Mouse (Mus musculus): Measurements from ENCODE around the gene Shb. TPM values are rescaled to one million over a fixed set of nuclear protein-coding genes. Genes with fewer than 3 reads are reported as not detected.

Gene Shb
- polyA plus RNA-seq, 2 experiments, result 5.0 to 8.8 TPM

DNA sequence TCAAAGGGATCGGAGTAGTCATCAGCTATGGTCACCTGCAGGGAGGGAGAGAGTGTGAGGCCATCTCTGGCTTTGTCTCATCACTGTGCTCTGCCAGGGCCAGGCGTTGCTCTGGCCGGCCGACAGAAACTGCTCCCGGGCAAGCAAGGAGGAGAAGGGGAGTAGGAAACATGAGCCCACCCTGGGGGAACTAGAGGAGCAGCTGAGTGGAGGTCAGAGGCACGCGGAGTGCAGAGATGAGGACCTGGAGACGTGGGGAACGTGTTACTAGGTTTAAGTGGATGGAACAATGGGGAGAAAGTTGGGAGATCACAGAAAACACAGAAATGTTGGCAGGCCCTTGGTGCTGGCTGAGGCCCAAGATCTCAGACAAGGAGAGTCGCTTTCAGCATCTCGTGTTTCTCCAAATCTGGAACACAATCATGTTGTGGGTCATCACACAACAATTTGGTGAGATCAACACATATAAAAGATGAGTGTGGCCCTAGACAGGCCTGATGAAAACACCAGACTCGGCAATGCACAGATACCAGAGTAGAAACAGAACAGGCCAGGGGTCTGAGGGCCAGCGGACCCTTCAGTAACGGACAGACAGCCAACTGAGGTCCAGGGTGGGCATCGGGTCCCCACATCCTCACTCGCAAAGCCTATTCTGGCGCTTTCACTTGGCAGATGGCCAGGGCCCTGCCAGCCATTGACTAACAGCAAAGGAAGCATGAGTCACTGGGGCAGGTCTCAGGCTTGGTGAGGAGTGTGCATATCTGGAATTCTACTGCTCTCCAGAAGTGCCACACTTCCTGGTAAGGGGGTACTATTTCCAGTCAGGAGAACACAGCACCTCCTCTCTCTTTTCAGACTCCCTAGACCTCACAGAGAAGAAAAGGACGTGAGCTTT lies 42.9 kb downstream of the Shb start:
- H3K4me3 ChIP-seq (ENCODE audit: insufficient read depth in 1 of 2, low read depth in 2 of 2, low read length in 2 of 2), result no peak overlapping the region
- WGBS (ENCODE audit: insufficient replicate concordance), result 66% methylated on average over 18 of the region's 18 CpGs
- no peaks in the 10 kb centered on the region for H3K9me3 ChIP-seq (ENCODE audit: control insufficient read depth, low read length)
- TF ChIP-seq EP300 (IDR thresholded peaks at IDR 0.05; ENCODE audit: low read depth), result no peak
- no peak for TF ChIP-seq CTCF (IDR thresholded peaks at IDR 0.05; ENCODE audit: low read depth)
- no peak overlapping the region for H3K4me2 ChIP-seq (ENCODE audit: low read depth)
- H3K27me3 ChIP-seq (ENCODE audit: control insufficient read depth, insufficient read depth, low read length), result no peaks in the 10 kb centered on the region
- ATAC-seq (ENCODE audit: insufficient read depth) (no peak), DNase-seq (ENCODE audit: low read depth in 3 of 3, low spot score in 3 of 3) (no peak)
- no peaks in the 10 kb centered on the region; the same call in 1 of the 2 replicates for H3K36me3 ChIP-seq (replicated peaks; ENCODE audit: control insufficient read depth, insufficient read depth, low read depth)
- H3K27ac ChIP-seq, result no peak overlapping the region; the same call in 1 of the 2 replicates
- peaks cover 62 to 77% of the 10 kb centered on the region in 2 experiments for H3K4me1 ChIP-seq (replicated peaks; ENCODE audit: control insufficient read depth in 2 of 2, insufficient read depth in 2 of 2, low read length in 1 of 2)
- no peak overlapping the region for H3K9ac ChIP-seq (replicated peaks)

DNA sequence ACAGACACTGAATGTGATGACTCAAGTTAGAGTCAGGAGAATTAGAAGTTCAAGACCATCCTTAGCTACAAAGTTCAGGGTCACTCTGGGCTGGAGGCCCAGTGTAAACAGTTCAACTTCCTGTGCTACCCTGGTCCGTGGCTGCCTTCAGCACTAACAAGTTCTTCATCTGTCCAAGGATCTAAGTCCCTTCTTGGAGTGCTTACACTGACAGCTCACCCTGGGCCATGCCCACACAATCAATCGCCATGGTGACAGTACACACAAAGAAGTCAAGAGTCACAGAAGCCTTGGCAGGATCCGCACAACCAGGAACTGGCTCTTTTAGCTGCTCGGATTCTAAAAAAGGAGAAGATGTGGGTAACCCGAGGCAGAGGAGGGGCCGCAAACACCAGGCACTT lies 44.6 kb downstream of the Shb start:
- Histone ChIP-seq H3K9ac (replicated peaks) (no peak overlapping the region), H3K36me3 (replicated peaks; ENCODE audit: control insufficient read depth, insufficient read depth, low read depth) (no peaks in the 10 kb centered on the region; the same call in 1 of the 2 replicates), H3K27me3 (ENCODE audit: control insufficient read depth, insufficient read depth, low read length) (no peaks in the 10 kb centered on the region), H3K9me3 (ENCODE audit: control insufficient read depth, low read length) (no peaks in the 10 kb centered on the region), H3K4me1 (replicated peaks; ENCODE audit: control insufficient read depth in 2 of 2, insufficient read depth in 2 of 2, low read length in 1 of 2) (peaks cover 61 to 76% of the 10 kb centered on the region in 2 experiments), H3K4me3 (ENCODE audit: insufficient read depth in 1 of 2, low read depth in 2 of 2, low read length in 2 of 2) (no peak overlapping the region), H3K27ac (no peak overlapping the region), H3K4me2 (ENCODE audit: low read depth) (no peak overlapping the region)
- 28% methylated on average over 6 of the region's 6 CpGs for WGBS (ENCODE audit: insufficient replicate concordance)
- no peak for DNase-seq (ENCODE audit: low read depth in 3 of 3, low spot score in 3 of 3)
- no peak for ATAC-seq (ENCODE audit: insufficient read depth)
- TF ChIP-seq CTCF (IDR thresholded peaks at IDR 0.05; ENCODE audit: low read depth), result no peak
- no peak for TF ChIP-seq EP300 (IDR thresholded peaks at IDR 0.05; ENCODE audit: low read depth)

DNA sequence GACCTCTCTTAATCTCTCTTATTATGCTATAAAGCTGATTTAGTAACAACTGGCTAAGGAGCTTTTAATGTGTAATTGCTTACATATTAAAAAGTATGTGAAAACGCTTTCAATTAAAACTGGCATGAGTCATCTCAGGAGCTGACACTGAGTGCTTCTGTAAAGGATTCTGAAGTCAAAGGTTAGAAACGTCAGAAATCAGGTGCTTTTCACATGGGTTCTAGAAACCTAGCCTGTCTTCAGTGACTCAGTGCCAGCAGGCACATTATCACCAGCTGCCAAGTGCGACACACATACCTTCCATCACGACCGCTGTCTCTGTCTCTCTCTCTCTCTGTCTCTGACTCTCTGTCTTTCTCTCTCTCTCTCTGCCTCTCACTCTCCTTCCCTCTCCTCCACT lies 47.2 kb downstream of the Shb start:
- no peak overlapping the region; the same call in 1 of the 2 replicates for H3K9ac ChIP-seq (replicated peaks)

DNA sequence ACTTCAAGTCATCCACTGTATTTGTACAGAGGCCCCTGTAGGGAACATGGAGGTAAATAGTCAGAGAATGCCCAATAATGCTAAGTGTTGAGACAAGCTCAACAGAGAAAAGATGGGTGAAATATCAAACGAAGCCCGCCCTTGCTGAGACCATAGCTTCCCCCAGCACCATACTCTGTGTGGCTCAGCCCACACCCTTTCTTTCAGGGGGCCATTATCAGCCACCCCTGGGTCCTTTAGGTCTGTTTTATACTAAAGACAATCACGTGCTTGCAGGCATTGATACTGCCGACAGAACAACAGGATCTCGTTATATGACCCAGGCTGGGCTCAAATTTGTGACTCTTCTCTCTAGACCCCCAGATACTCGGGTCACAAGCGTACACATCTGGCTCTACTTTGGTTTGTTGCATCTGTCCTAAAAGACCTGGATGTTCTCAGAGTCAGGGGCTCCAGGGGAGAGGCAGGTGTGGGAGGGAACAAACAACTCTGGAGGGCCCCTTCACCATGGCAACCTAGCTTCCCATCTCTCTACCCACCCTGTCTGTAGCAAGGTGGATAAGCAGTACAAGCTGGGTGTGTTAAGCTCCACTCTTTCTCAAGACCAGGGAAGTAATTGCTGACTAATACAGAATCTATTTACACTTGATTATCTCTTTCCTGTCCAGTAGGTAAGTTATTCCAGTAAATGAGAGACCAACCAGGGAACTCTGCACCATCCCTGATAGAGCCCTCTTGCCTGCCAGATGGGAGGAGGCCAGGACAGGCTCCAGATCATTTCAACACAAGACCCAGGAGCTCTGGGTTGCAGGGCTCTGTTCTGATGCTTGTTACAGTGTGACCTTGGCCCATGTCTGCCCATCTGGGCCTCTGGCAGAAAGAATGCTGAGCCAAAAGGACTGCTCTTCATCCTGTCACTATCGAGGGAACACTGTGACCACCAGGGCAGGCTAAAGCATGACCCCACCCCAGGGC lies 48.7 kb downstream of the Shb start:
- 48% methylated on average over 8 of the region's 8 CpGs for WGBS (ENCODE audit: insufficient replicate concordance)
- TF ChIP-seq EP300 (IDR thresholded peaks at IDR 0.05; ENCODE audit: low read depth) (peak; percentile 77), CTCF (IDR thresholded peaks at IDR 0.05; ENCODE audit: low read depth) (peak; percentile 31)
- H3K4me2 ChIP-seq (ENCODE audit: low read depth), result peak overlapping the region; percentile 72
- H3K36me3 ChIP-seq (replicated peaks; ENCODE audit: control insufficient read depth, insufficient read depth, low read depth), result no peaks in the 10 kb centered on the region; the same call in 1 of the 2 replicates
- DNase-seq (ENCODE audit: low read depth in 3 of 3, low spot score in 3 of 3) (peak; percentile 72 to 79 (median 74)), ATAC-seq (ENCODE audit: insufficient read depth) (peak; percentile 95)
- peak overlapping the region; percentile 1 to 30; a peak in 2 of 4 replicates for H3K4me3 ChIP-seq (ENCODE audit: insufficient read depth in 1 of 2, low read depth in 2 of 2, low read length in 2 of 2)
- H3K9ac ChIP-seq (replicated peaks), result peak overlapping the region; percentile 70
- peaks cover 63 to 65% of the 10 kb centered on the region in 2 experiments for H3K4me1 ChIP-seq (replicated peaks; ENCODE audit: control insufficient read depth in 2 of 2, insufficient read depth in 2 of 2, low read length in 1 of 2)
- H3K27ac ChIP-seq, result peak overlapping the region; percentile 99
- no peaks in the 10 kb centered on the region for H3K27me3 ChIP-seq (ENCODE audit: control insufficient read depth, insufficient read depth, low read length)
- no peaks in the 10 kb centered on the region for H3K9me3 ChIP-seq (ENCODE audit: control insufficient read depth, low read length)

More for the DNA sequence above, 47.2 kb downstream of the Shb start:
- DNase-seq (ENCODE audit: low read depth in 3 of 3, low spot score in 3 of 3) (no peak), ATAC-seq (ENCODE audit: insufficient read depth) (no peak)
- H3K4me2 ChIP-seq (ENCODE audit: low read depth), result no peak overlapping the region; the same call in 1 of the 2 replicates
- no peaks in the 10 kb centered on the region; the same call in 1 of the 2 replicates for H3K36me3 ChIP-seq (replicated peaks; ENCODE audit: control insufficient read depth, insufficient read depth, low read depth)
- H3K4me3 ChIP-seq (ENCODE audit: insufficient read depth in 1 of 2, low read depth in 2 of 2, low read length in 2 of 2), result no peak overlapping the region
- H3K27ac ChIP-seq, result peak overlapping the region; percentile 99
- H3K4me1 ChIP-seq (replicated peaks; ENCODE audit: control insufficient read depth in 2 of 2, insufficient read depth in 2 of 2, low read length in 1 of 2), result peaks cover 65 to 78% of the 10 kb centered on the region in 2 experiments
- TF ChIP-seq CTCF (IDR thresholded peaks at IDR 0.05; ENCODE audit: low read depth) (no peak), EP300 (IDR thresholded peaks at IDR 0.05; ENCODE audit: low read depth) (no peak)
- no peaks in the 10 kb centered on the region for H3K9me3 ChIP-seq (ENCODE audit: control insufficient read depth, low read length)
- 84% methylated on average over 5 of the region's 5 CpGs for WGBS (ENCODE audit: insufficient replicate concordance)
- no peaks in the 10 kb centered on the region for H3K27me3 ChIP-seq (ENCODE audit: control insufficient read depth, insufficient read depth, low read length)
